Mouse (Mus musculus) kidney, embryonic 16.5 days (tissue): ENCODE results near the gene Aoc2. TPM values are rescaled to one million over a fixed set of nuclear protein-coding genes. Genes with fewer than 3 reads are reported as not detected.

ENCODE experiments used
- ATAC-seq: fragments of 200-750 bp; cut with Nextera tagmentation; 2 replicates; pipeline ENCODE4 v1.8.0; 2017; ENCODE audit warnings: moderate TSS enrichment; ENCODE audit not compliant: low FRiP score, low TSS enrichment
- H3K27ac ChIP-seq: fragments of 300-500 bp; sonication (generic); 2 replicates; pipeline ENCODE4 v1.5.1; 2014; ENCODE audit warnings: low read length
- H3K27me3 ChIP-seq: fragments of 300-500 bp; sonication (generic); 2 replicates; pipeline ENCODE4 v1.6.1; 2014; ENCODE audit warnings: low read length, control low read depth, mixed read lengths; ENCODE audit not compliant: insufficient read depth
- H3K36me3 ChIP-seq: fragments of 300-500 bp; sonication (generic); 2 replicates; pipeline ENCODE4 v1.6.1; 2014; ENCODE audit warnings: low read length, control low read depth, mixed read lengths; ENCODE audit not compliant: insufficient read depth
- H3K4me1 ChIP-seq: fragments of 300-500 bp; sonication (generic); 2 replicates; pipeline ENCODE4 v1.6.1; 2014; ENCODE audit warnings: low read length, control low read depth, mixed read lengths; ENCODE audit not compliant: insufficient read depth
- H3K4me2 ChIP-seq: fragments of 300-500 bp; sonication (generic); replicated peaks from 2 replicates; pipeline ENCODE4 v1.6.1; 2014; ENCODE audit warnings: low read depth, low read length
- H3K4me3 ChIP-seq: fragments of 300-500 bp; sonication (generic); 2 replicates; pipeline ENCODE4 v1.5.1; 2014; ENCODE audit warnings: mild to moderate bottlenecking, low read length
- H3K9ac ChIP-seq: fragments of 300-500 bp; sonication (generic); replicated peaks from 2 replicates; pipeline ENCODE4 v1.6.1; 2014; ENCODE audit warnings: low read length
- H3K9me3 ChIP-seq: fragments of 300-500 bp; sonication (generic); 2 replicates; pipeline ENCODE4 v1.6.1; 2016; ENCODE audit warnings: low read length, control low read depth
- WGBS: fragments of 180-500 bp; shearing (Covaris S2); extraction: QIAGEN DNeasy Blood & Tissue Kit; methylation state at CpG from one replicate; pipeline ENCODE4 v1.1.7; 2014; 5-methylcytosine and 5-hydroxymethylcytosine counted together
- polyA plus RNA-seq: library from polyadenylated mRNA; unstranded; fragments of >200 nt; fragmentation: Nextera tagmentation; extraction: Ambion mirVana; gene quantifications from 2 replicates; pipeline ENCODE4 v1.2.1, GENCODE M21; 2015

Gene Aoc2
- polyA plus RNA-seq = 1.7 and 2.0 TPM in 2 replicates

GRCm38 (mm10) chr11:101324763-101325162, at the start of gene Aoc2:
Gene Aoc2 (plus strand): TSS chr11:101325063.
- no peak within 1 kb of the TSS for H3K9ac ChIP-seq
- no peaks in the 10 kb centered on the region for H3K4me1 ChIP-seq
- H3K4me2 ChIP-seq = no peak within 1 kb of the TSS
- no peak for ATAC-seq
- no peaks in the 10 kb centered on the region for H3K27me3 ChIP-seq
- H3K9me3 ChIP-seq = no peaks in the 10 kb centered on the region
- H3K27ac ChIP-seq = no peak within 1 kb of the TSS
- 84% methylated on average over 5 of the region's 5 CpGs for WGBS
- H3K4me3 ChIP-seq = no peak within 1 kb of the TSS
- H3K36me3 ChIP-seq = peaks cover 43% of the 10 kb centered on the region

GRCm38 (mm10) chr11:101275309-101275708, 49.6 kb upstream of the Aoc2 start:
- peaks cover 36% of the 10 kb centered on the region for H3K4me1 ChIP-seq
- no peak overlapping the region for H3K9ac ChIP-seq
- no peak overlapping the region for H3K27ac ChIP-seq
- H3K4me3 ChIP-seq = no peak overlapping the region
- no peak for ATAC-seq
- H3K9me3 ChIP-seq = no peaks in the 10 kb centered on the region
- peaks cover 7% of the 10 kb centered on the region for H3K36me3 ChIP-seq
- no peak overlapping the region for H3K4me2 ChIP-seq
- 75% methylated on average over 4 of the region's 4 CpGs for WGBS
- no peaks in the 10 kb centered on the region for H3K27me3 ChIP-seq

DNA sequence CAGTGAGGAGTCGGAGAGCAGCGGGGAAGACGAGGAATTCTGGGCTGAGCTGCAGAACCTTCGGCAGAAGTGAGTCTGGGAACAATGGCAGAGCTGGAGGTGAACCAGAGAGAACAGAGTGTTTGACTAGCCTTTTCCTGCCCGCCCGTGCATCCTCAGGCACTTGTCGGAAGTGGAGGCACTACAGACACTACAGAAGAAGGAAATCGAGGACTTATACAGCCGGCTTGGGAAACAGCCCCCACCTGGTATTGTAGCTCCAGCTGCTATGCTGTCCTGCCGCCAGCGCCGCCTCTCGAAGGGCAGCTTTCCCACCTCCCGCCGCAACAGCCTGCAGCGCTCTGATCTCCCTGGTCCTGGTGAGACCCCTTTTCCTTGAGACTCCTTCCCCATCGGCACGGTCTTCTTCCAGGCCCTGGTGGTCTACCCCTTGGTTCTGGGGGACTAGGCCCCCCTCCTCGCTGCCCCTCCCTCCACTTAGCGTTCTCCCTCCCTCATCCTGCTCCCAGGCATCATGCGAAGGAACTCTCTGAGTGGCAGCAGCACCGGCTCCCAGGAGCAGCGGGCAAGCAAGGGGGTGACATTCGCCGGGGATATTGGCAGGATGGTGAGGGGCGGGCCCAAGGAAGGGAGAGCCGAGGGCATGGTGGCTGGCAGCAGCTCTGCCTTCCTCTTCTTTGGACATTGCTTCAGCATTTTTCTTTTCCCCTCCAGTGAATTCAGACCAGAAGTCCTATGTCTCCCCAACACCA, 48.4 kb upstream of the Aoc2 start:
- peaks cover 7% of the 10 kb centered on the region for H3K36me3 ChIP-seq
- WGBS = 35% methylated on average over 27 of the region's 27 CpGs
- peak overlapping the region; percentile 81 for H3K4me2 ChIP-seq
- H3K4me1 ChIP-seq = peaks cover 40% of the 10 kb centered on the region
- H3K4me3 ChIP-seq = 0 out of 2 replicates have a peak overlapping the region, but pooled peaks have one; percentile 4
- H3K9me3 ChIP-seq = no peaks in the 10 kb centered on the region
- H3K27me3 ChIP-seq = no peaks in the 10 kb centered on the region
- peak overlapping the region; percentile 85 for H3K27ac ChIP-seq
- no peak for ATAC-seq
- H3K9ac ChIP-seq = peak overlapping the region; percentile 29; the same call in 1 of the 2 replicates

GRCm38 (mm10) chr11:101277381-101278222, 47.3 kb upstream of the Aoc2 start:
- Histone ChIP-seq H3K4me1 (peaks cover 40% of the 10 kb centered on the region), H3K27ac (peak overlapping the region; percentile 85), H3K9ac (peak overlapping the region; percentile 70), H3K9me3 (no peaks in the 10 kb centered on the region), H3K36me3 (peaks cover 7% of the 10 kb centered on the region), H3K4me2 (peak overlapping the region; percentile 81), H3K4me3 (peak overlapping the region; percentile 63), H3K27me3 (no peaks in the 10 kb centered on the region)
- peak; percentile 55 for ATAC-seq
- 32% methylated on average over 12 of the region's 12 CpGs for WGBS

- Histone ChIP-seq H3K27ac (peak within 1 kb of the TSS; percentile 85), H3K4me3 (peak within 1 kb of the TSS; percentile 63), H3K4me1 (peaks cover 48% of the 10 kb centered on the region), H3K9me3 (no peaks in the 10 kb centered on the region), H3K4me2 (peak within 1 kb of the TSS; percentile 81), H3K36me3 (peaks cover 7% of the 10 kb centered on the region), H3K9ac (peak within 1 kb of the TSS; percentile 70), H3K27me3 (no peaks in the 10 kb centered on the region)
- ATAC-seq = peak; percentile 93
- 6% methylated on average over 45 of the region's 45 CpGs for WGBS
Observed at GRCm38 (mm10) chr11:101278223-101279192, 46.4 kb upstream of the Aoc2 start, which contains the start of the genes Cntd1 and Coa3. Gene Cntd1 (plus strand): TSS chr11:101279012. Gene Coa3 (minus strand): TSS chr11:101279114.

- peaks cover 7% of the 10 kb centered on the region for H3K36me3 ChIP-seq
- 48% methylated on average over 14 of the region's 14 CpGs for WGBS
- peak overlapping the region; percentile 4; the same call in 1 of the 2 replicates for H3K9ac ChIP-seq
- no peaks in the 10 kb centered on the region for H3K9me3 ChIP-seq
- peaks cover 53% of the 10 kb centered on the region for H3K4me1 ChIP-seq
- H3K4me3 ChIP-seq = peak overlapping the region; percentile 63
- ATAC-seq = no peak
- H3K27ac ChIP-seq = no peak overlapping the region
- H3K4me2 ChIP-seq = peak overlapping the region; percentile 49
- no peaks in the 10 kb centered on the region for H3K27me3 ChIP-seq
Observed at GRCm38 (mm10) chr11:101279193-101279569, 45.7 kb upstream of the Aoc2 start.

DNA sequence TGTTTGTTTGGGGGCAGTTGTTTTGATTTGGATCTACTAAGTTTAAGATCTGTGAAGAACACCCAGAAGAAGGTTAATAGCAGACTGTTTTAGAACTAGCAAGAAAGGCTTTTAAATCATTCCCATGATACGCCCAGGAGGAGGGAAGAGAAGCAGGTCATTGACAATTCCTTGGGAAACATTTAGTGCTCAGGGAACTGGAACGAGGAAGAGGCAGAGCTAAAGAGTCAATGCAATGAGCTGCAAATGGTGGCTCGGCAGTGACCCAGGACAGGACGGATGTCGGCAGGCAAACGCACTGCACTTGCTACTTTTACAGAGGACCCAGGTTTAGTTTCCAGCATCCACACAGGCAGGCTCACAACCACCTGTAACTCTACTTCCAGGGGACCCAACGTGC, 44.0 kb upstream of the Aoc2 start:
- H3K4me3 ChIP-seq = no peak overlapping the region
- WGBS = 15% methylated on average over 7 of the region's 7 CpGs
- no peak for ATAC-seq
- H3K27ac ChIP-seq = peak overlapping the region; percentile 46
- H3K4me1 ChIP-seq = peaks cover 60% of the 10 kb centered on the region
- no peaks in the 10 kb centered on the region for H3K9me3 ChIP-seq
- no peaks in the 10 kb centered on the region for H3K27me3 ChIP-seq
- H3K4me2 ChIP-seq = no peak overlapping the region
- peaks cover 7% of the 10 kb centered on the region for H3K36me3 ChIP-seq
- H3K9ac ChIP-seq = no peak overlapping the region

GRCm38 (mm10) chr11:101282896-101283295, 42.0 kb upstream of the Aoc2 start:
- Histone ChIP-seq H3K9ac (no peak overlapping the region), H3K4me3 (no peak overlapping the region), H3K4me1 (peaks cover 39% of the 10 kb centered on the region), H3K36me3 (no peaks in the 10 kb centered on the region), H3K9me3 (no peaks in the 10 kb centered on the region), H3K27me3 (no peaks in the 10 kb centered on the region), H3K4me2 (no peak overlapping the region), H3K27ac (peak overlapping the region; percentile 59)
- WGBS = 9% methylated on average over 5 of the region's 5 CpGs
- no peak for ATAC-seq

- no peak for ATAC-seq
- 37% methylated on average over 4 of the region's 4 CpGs for WGBS
- no peak overlapping the region for H3K4me3 ChIP-seq
- no peaks in the 10 kb centered on the region for H3K27me3 ChIP-seq
- peak overlapping the region; percentile 32; the same call in 1 of the 2 replicates for H3K9ac ChIP-seq
- H3K9me3 ChIP-seq = no peaks in the 10 kb centered on the region
- peaks cover 36% of the 10 kb centered on the region for H3K4me1 ChIP-seq
- peak overlapping the region; percentile 59 for H3K27ac ChIP-seq
- H3K4me2 ChIP-seq = no peak overlapping the region
- 0 out of 2 replicates have a peak, but pooled peaks cover 3% of the 10 kb centered on the region for H3K36me3 ChIP-seq
Observed at GRCm38 (mm10) chr11:101283805-101284204, 41.1 kb upstream of the Aoc2 start.
